Mouse (Mus musculus) T-helper 17 cell (primary cell): ENCODE measurements around the gene Olfr96.

ENCODE experiments used
- in situ Hi-C, 2 experiments: fragments of 300-600 bp; cut with MboI, MseI; formaldehyde crosslinking; loops; 1 replicate in 1 of 2; 2 replicates in 1 of 2; pipeline ENCODE4 v1.15.1; 2025; ENCODE audit warnings: high pct_unique_total_duplicates in 2 of 2

Olfr96 gene

GRCm38 (mm10) chr17:37270058-37270701, 50.2 kb downstream of the Olfr96 start, which contains the start of gene H2-M3:
H2-M3 (plus strand) TSS chr17:37270220.
- in situ Hi-C loops = loop anchor here in 1 of 2 experiments (10.0 kb wide), 1 partner anchor 1245 kb away; the partner anchor contains the start of gene H2-T24

- in situ Hi-C loops = loop anchor here in 1 of 2 experiments (10.0 kb wide), 1 partner anchor 1246 kb away; the partner anchor contains the start of gene H2-T24
Measured at GRCm38 (mm10) chr17:37270702-37271092, 50.8 kb downstream of the Olfr96 start.

DNA sequence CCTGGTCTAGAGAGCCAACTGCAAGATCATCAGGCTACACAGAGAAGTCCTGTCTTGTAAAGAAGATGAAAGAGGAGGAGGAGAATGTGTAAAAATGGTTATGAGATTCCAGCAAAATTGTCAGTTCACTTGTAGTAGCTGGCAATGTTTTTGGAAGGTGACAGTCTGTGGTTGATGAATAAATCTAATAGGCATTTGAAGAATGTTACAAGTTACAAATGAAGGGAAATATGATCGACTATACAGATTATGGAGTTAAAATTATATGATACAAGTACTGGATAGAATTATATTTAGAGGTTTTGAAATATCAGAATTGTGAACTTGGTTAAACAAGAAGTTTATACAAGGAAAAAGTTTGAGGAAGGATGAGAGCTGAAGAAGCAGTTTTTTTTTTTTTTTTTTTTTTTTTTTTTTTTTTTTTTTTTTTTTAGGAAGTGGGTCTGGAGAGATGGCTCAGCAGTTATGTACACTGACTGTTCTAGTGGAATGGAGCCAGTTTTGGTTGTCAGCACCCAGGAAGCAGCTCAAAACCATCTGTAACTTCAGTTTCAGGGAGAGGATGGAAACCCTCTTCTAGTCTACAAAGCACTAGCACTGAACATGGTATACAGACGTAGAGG, 55.8 kb downstream of the Olfr96 start:
- in situ Hi-C loops = loop anchor here in 1 of 2 experiments (10.0 kb wide), 1 partner anchor 1251 kb away; the partner anchor contains the start of gene H2-T24
